In the genomic region with DNA sequence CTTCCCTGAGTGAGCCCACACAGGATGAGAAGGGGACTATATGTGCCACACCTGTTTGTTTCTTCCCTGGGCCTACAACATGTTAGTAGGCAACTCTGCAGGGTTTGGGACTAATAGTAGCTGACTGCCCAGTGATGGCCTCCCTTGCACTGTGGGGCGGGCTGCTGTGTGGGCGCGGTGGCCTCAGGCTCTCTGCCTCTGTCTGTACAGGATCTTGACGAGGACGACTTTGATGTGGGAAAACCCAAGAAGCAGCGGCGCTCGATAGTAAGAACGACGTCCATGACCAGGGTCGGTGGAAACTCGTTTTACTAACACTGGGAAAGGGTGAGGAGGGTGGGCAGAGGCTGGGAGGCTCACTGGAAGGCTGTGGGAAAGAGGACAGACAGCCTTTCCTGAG, we compare ENCODE assay signal across 19 mouse cellular contexts. TPM values are rescaled to one million over a fixed set of nuclear protein-coding genes. Genes with fewer than 3 reads are reported as not detected.
DNase-seq lines count a peak whose midpoint lies in the region; ATAC-seq lines count a peak whose summit lies in the region.
"Had no signal": no experiment of that assay in that cellular context is flagged by ENCODE, and none has a peak within 500 bp of the region (broad histone marks: within the 10 kb centered on the region; RNA-seq: fewer than 3 reads in every experiment).

No protein-coding gene starts in this region.

- H3K9me3 ChIP-seq in heart, embryonic 13.5 days = no peaks in the 10 kb centered on the region
- H3K9me3 ChIP-seq: midbrain, embryonic 10.5 days had no signal

- H3K27me3 ChIP-seq in heart, embryonic 13.5 days (replicated peaks) = no peaks in the 10 kb centered on the region

- no peak overlapping the region for H3K27ac ChIP-seq in heart, embryonic 13.5 days (replicated peaks)
- H3K27ac ChIP-seq: hindbrain, postnatal 0 days; midbrain, embryonic 10.5 days had no signal

- no peak for DNase-seq in heart, postnatal 36 days
- DNase-seq in CD4-positive, CD25-positive, alpha-beta regulatory T cell, adult 2 months (ENCODE audit: low read depth, low spot score) = peak; percentile 70
- DNase-seq in induced T-regulatory cell, adult 2 months (ENCODE audit: low read depth) = peak; percentile 66
- DNase-seq in thymus, postnatal 14 days = peak; percentile 52
- DNase-seq in layer of hippocampus, adult 9-11 months = no peak
- DNase-seq in kidney, adult 8-10 months = no peak
- DNase-seq: cerebellum, postnatal 14 days; gastrocnemius, postnatal 36 days; kidney, postnatal 10 days; liver; liver, postnatal 0 days; lung, postnatal 14 days had no signal

- H3K4me3 ChIP-seq in heart, embryonic 13.5 days = no peak overlapping the region
- H3K4me3 ChIP-seq: midbrain, embryonic 10.5 days had no signal

- H3K4me1 ChIP-seq in heart, embryonic 13.5 days = peaks cover 30% of the 10 kb centered on the region

- peaks cover 74% of the 10 kb centered on the region for H3K36me3 ChIP-seq in heart, embryonic 13.5 days

- no peak overlapping the region for H3K4me2 ChIP-seq in heart, embryonic 13.5 days

- ATAC-seq in heart, embryonic 13.5 days (ENCODE audit: extremely low read depth, insufficient number of reproducible peaks, low FRiP score, low TSS enrichment) = no peak
- ATAC-seq: forebrain, embryonic 14.5 days; hindbrain, postnatal 0 days; liver, postnatal 0 days had no signal

- WGBS in heart, embryonic 13.5 days = 89% methylated on average over 12 of the region's 12 CpGs

- intact Hi-C loops in heart, postnatal 36 days (cut with DNase I) = no loop called here

- peak overlapping the region; percentile 61; the same call in 1 of the 2 replicates for H3K9ac ChIP-seq in heart, embryonic 13.5 days
- H3K9ac ChIP-seq: liver, postnatal 0 days had no signal

RNA-seq across cellular contexts. Expression of a gene that starts 23.6 kb away (rescaled TPM):
- not detected in 2 replicates for polyA plus RNA-seq in heart, embryonic 13.5 days (2015; fragmentation: Nextera tagmentation; extraction: Ambion mirVana)
- total RNA-seq in heart, postnatal 36 days (2021) = not detected
- total RNA-seq: hematopoietic stem cell, adult 5-6 weeks; monocyte, adult 5-6 weeks had no signal
- polyA plus RNA-seq: forebrain, embryonic 14.5 days; heart, embryonic 14.5 days; hindbrain, postnatal 0 days; liver, postnatal 0 days; midbrain, embryonic 10.5 days had no signal

RNA-seq across cellular contexts. Expression of a gene that starts 36.4 kb away (rescaled TPM):
- polyA plus RNA-seq in heart, embryonic 13.5 days (2015; fragmentation: Nextera tagmentation; extraction: Ambion mirVana) = 7.0 and 7.7 TPM in 2 replicates
- 10 to 100 TPM; 32.5 to 38.9 TPM for total RNA-seq in heart, postnatal 36 days (2021)

RNA-seq across cellular contexts. Expression of a gene that starts 47.4 kb away (rescaled TPM):
- 11.2 and 11.9 TPM in 2 replicates for polyA plus RNA-seq in heart, embryonic 13.5 days (2015; fragmentation: Nextera tagmentation; extraction: Ambion mirVana)
- total RNA-seq in heart, postnatal 36 days (2021) = 10 to 100 TPM; 48.7 to 56.4 TPM

RNA-seq across cellular contexts. Expression of a gene that starts 50.2 kb away (rescaled TPM):
- 32.5 and 35.5 TPM in 2 replicates for polyA plus RNA-seq in heart, embryonic 13.5 days (2015; fragmentation: Nextera tagmentation; extraction: Ambion mirVana)
- 10 to 100 TPM; 24.5 to 25.3 TPM for total RNA-seq in heart, postnatal 36 days (2021)

Comparison
In these comparisons a context has a peak if more than half of its experiments do, and no peak if none do; other contexts are left out.
1. DNase-seq: peak in CD4-positive, CD25-positive, alpha-beta regulatory T cell, adult 2 months (single experiment), induced T-regulatory cell, adult 2 months (single experiment) and thymus, postnatal 14 days (single experiment); none in heart, postnatal 36 days (0 of 2), layer of hippocampus, adult 9-11 months (single experiment) and kidney, adult 8-10 months (0 of 2).